Mouse (Mus musculus) lung, adult 2 months (tissue): ENCODE results near the gene Hspb8.

Experiments
- CTCF ChIP-seq: fragments of 200-500 bp; IDR thresholded peaks from 2 replicates; pipeline ENCODE4 v1.5.1; 2011; ENCODE audit warnings: mild to moderate bottlenecking, low read length, control low read depth; ENCODE audit not compliant: insufficient read depth
- POLR2A ChIP-seq: fragments of 200-500 bp; IDR thresholded peaks from 2 replicates; pipeline ENCODE4 v1.6.1; 2011; ENCODE audit warnings: low read depth, mild to moderate bottlenecking, control low read depth, low read length, borderline replicate concordance; ENCODE audit errors: extremely low read depth

- TF ChIP-seq POLR2A (no peak), CTCF (peak; percentile 62; the same call in 1 of the 2 replicates)
These were observed 36.6 kb downstream of the Hspb8 start for GRCm38 (mm10) chr5:116386020-116386419.
